Mouse (Mus musculus): ENCODE results near the gene Fancc.

GRCm38 (mm10) chr13:63313748-63314607 is 183.1 kb downstream of the Fancc start:
- TF ChIP-seq POLR2A (IDR thresholded peaks at IDR 0.05; ENCODE audit: borderline replicate concordance, insufficient read depth, low read length) (no peak), CTCF (IDR thresholded peaks at IDR 0.05; ENCODE audit: borderline replicate concordance, insufficient read depth, low read depth, low read length) (no peak)
